Comparison of ENCODE assay signal across 8 mouse cellular contexts in the genomic region with DNA sequence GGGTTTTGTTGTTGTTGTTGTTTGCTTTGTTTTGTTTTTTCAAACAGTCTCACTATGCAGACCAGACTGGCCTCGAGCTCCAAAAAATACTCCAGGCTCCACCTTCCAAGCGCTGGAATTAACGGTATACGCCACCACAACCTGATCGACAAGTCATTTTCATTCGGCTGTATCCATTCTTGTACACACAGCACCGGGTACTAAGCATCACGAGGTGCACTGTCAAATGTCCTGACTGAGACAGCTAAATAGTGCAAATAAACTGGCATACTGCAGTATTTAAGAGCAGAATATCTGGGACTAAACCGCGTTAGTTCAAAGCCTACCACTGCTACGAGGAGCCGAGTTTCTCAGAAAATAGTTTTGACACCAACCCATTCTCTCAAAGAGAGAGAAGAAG. TPM values are rescaled to one million over a fixed set of nuclear protein-coding genes. Genes with fewer than 3 reads are reported as not detected.
DNase-seq lines count a peak whose midpoint lies in the region; ATAC-seq lines count a peak whose summit lies in the region.

No protein-coding gene starts in this region.

- H3K27me3 ChIP-seq in embryonic facial prominence, embryonic 15.5 days = no peaks in the 10 kb centered on the region
- no peaks in the 10 kb centered on the region for H3K27me3 ChIP-seq in limb, embryonic 15.5 days
- H3K27me3 ChIP-seq in stomach, embryonic 15.5 days (replicated peaks) = no peaks in the 10 kb centered on the region

- no peaks in the 10 kb centered on the region for H3K9me3 ChIP-seq in embryonic facial prominence, embryonic 15.5 days (replicated peaks)
- H3K9me3 ChIP-seq in limb, embryonic 15.5 days = no peaks in the 10 kb centered on the region
- no peaks in the 10 kb centered on the region for H3K9me3 ChIP-seq in stomach, embryonic 15.5 days

- H3K27ac ChIP-seq in embryonic facial prominence, embryonic 15.5 days (replicated peaks) = peak overlapping the region; percentile 79
- H3K27ac ChIP-seq in limb, embryonic 15.5 days = peak overlapping the region; percentile 81; the same call in 1 of the 2 replicates
- H3K27ac ChIP-seq in stomach, embryonic 15.5 days = peak overlapping the region; percentile 82

- peak overlapping the region; percentile 80 for H3K4me2 ChIP-seq in embryonic facial prominence, embryonic 15.5 days (replicated peaks)
- H3K4me2 ChIP-seq in limb, embryonic 15.5 days = peak overlapping the region; percentile 75
- H3K4me2 ChIP-seq in stomach, embryonic 15.5 days = peak overlapping the region; percentile 78

- peaks cover 13% of the 10 kb centered on the region; the same call in 1 of the 2 replicates for H3K4me1 ChIP-seq in embryonic facial prominence, embryonic 15.5 days
- peaks cover 9% of the 10 kb centered on the region for H3K4me1 ChIP-seq in limb, embryonic 15.5 days
- H3K4me1 ChIP-seq in stomach, embryonic 15.5 days = peaks cover 9% of the 10 kb centered on the region

- no peak for ATAC-seq in embryonic facial prominence, embryonic 15.5 days (ENCODE audit: insufficient number of reproducible peaks, low FRiP score, low TSS enrichment, low read depth)
- no peak for ATAC-seq in limb, embryonic 15.5 days (ENCODE audit: insufficient number of reproducible peaks, low FRiP score, low TSS enrichment, low read depth)
- ATAC-seq in stomach, embryonic 15.5 days (ENCODE audit: insufficient read depth, low FRiP score, low read depth) = no peak

- WGBS in embryonic facial prominence, embryonic 15.5 days = under 1% methylated on average over 12 of the region's 12 CpGs
- WGBS in limb, embryonic 15.5 days = under 1% methylated on average over 12 of the region's 12 CpGs
- WGBS in stomach, embryonic 15.5 days = under 1% methylated on average over 12 of the region's 12 CpGs

- H3K4me3 ChIP-seq in embryonic facial prominence, embryonic 15.5 days (replicated peaks) = peak overlapping the region; percentile 87
- peak overlapping the region; percentile 81 for H3K4me3 ChIP-seq in limb, embryonic 15.5 days
- H3K4me3 ChIP-seq in stomach, embryonic 15.5 days (replicated peaks) = peak overlapping the region; percentile 89

- peaks cover 19% of the 10 kb centered on the region; the same call in 1 of the 2 replicates for H3K36me3 ChIP-seq in embryonic facial prominence, embryonic 15.5 days
- peaks cover 12% of the 10 kb centered on the region; the same call in 1 of the 2 replicates for H3K36me3 ChIP-seq in limb, embryonic 15.5 days
- peaks cover 16% of the 10 kb centered on the region for H3K36me3 ChIP-seq in stomach, embryonic 15.5 days

- peak overlapping the region; percentile 60 for H3K9ac ChIP-seq in embryonic facial prominence, embryonic 15.5 days
- peak overlapping the region; percentile 62 for H3K9ac ChIP-seq in limb, embryonic 15.5 days
- H3K9ac ChIP-seq in stomach, embryonic 15.5 days = peak overlapping the region; percentile 61

- DNase-seq in kidney, adult 11 months = peak; percentile 11
- DNase-seq in kidney, postnatal 4 days = no peak
- DNase-seq in MEL-GATA-1-ER (ENCODE audit: extremely low read depth, low read depth) = peak; percentile 39
- DNase-seq in thymus, postnatal 10 days (ENCODE audit: low spot score in 2 of 2) = no peak
- no peak for DNase-seq in layer of hippocampus, adult 18-20 months (ENCODE audit: low spot score in 2 of 2)

RNA-seq across cellular contexts. Expression of gene Nat10, which starts 0.6 kb away (rescaled TPM):
- 23.8 and 24.5 TPM in 2 replicates for polyA plus RNA-seq in embryonic facial prominence, embryonic 15.5 days (2015; fragmentation: Nextera tagmentation; extraction: Ambion mirVana)
- polyA plus RNA-seq in limb, embryonic 15.5 days (2015; fragmentation: Nextera tagmentation; extraction: Ambion mirVana) = 23.9 and 25.2 TPM in 2 replicates
- polyA plus RNA-seq in stomach, embryonic 15.5 days (2015; fragmentation: Nextera tagmentation; extraction: Ambion mirVana) = 25.0 and 27.6 TPM in 2 replicates
- total RNA-seq in layer of hippocampus, adult 18-20 months (2021) = 10 to 100 TPM; 30.3 to 33.3 TPM

RNA-seq across cellular contexts. Expression of gene Caprin1, which starts 37.0 kb away (rescaled TPM):
- 245 and 248 TPM in 2 replicates for polyA plus RNA-seq in embryonic facial prominence, embryonic 15.5 days (2015; fragmentation: Nextera tagmentation; extraction: Ambion mirVana)
- polyA plus RNA-seq in limb, embryonic 15.5 days (2015; fragmentation: Nextera tagmentation; extraction: Ambion mirVana) = 231 and 235 TPM in 2 replicates
- polyA plus RNA-seq in stomach, embryonic 15.5 days (2015; fragmentation: Nextera tagmentation; extraction: Ambion mirVana) = 252 and 271 TPM in 2 replicates
- total RNA-seq in layer of hippocampus, adult 18-20 months (2021) = 100 to 1,000 TPM; 308 to 313 TPM

Comparison
In these comparisons a context has a peak if more than half of its experiments do, and no peak if none do; other contexts are left out.
1. DNase-seq: peak in kidney, adult 11 months (single experiment) and MEL-GATA-1-ER (single experiment); none in kidney, postnatal 4 days (0 of 2), thymus, postnatal 10 days (0 of 2) and layer of hippocampus, adult 18-20 months (0 of 2).
2. Peak in every context shown above with its lines, with median percentiles within 50 percentile points of each other: H3K27ac ChIP-seq, H3K4me2 ChIP-seq, H3K4me3 ChIP-seq and H3K9ac ChIP-seq.